ENCODE assay signal across 9 mouse cellular contexts in the genomic region with DNA sequence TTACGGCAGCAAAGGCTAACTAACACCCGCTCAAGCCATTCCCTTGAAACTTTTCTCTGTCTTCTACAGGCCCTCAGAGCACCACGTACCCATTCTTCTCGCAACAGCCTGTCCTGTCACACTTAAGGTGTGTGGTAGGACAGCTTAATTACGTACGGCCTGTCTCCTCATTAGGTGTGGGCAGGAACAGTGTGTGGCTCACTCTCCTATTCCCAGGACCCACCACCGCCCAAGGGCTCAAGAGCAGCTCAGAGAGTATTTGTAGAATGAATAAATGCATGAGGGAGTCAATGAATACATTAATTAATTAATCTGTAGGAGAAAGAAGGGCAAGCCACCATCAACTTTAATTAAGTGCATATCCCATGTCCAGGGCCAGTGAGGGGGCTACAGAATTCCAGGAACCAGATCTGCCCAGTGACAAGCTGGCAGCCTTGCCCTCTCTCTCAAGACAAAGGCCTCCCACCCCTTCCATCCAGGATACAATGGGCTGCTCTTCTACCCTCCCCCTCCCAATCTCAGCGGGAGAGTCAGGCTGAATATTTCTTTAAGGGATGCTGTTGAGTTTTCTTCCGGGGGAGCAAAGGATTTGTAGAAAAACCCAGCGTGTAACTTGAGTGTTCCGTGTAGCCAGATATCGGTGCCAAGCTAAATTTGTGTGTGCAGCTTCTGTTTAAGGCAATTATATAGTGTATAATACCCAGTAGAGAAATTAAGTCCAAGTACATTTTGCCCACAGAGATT.
A peak's percentile ranks its signal among the peaks of the same experiment; 100 is the strongest.
DNase-seq lines count a peak whose midpoint lies in the region; ATAC-seq lines count a peak whose summit lies in the region.
"Had no signal": no experiment of that assay in that cellular context is flagged by ENCODE, and none has a peak within 500 bp of the region (broad histone marks: within the 10 kb centered on the region; RNA-seq: fewer than 3 reads in every experiment).

No protein-coding gene starts in this region.

- H3K36me3 ChIP-seq in hindbrain, embryonic 13.5 days, result no peaks in the 10 kb centered on the region

- peak overlapping the region; percentile 70; the same call in 1 of the 2 replicates for H3K27ac ChIP-seq in hindbrain, embryonic 13.5 days

- peaks cover 32% of the 10 kb centered on the region for H3K27me3 ChIP-seq in hindbrain, embryonic 13.5 days

- H3K4me1 ChIP-seq in hindbrain, embryonic 13.5 days (replicated peaks), result peaks cover 44% of the 10 kb centered on the region

- peak; percentile 22 for DNase-seq in cerebellum, adult 8-10 months
- DNase-seq in cerebellum, postnatal 10 days, result no peak
- peak; percentile 80 for DNase-seq in embryo, embryonic 10.5 days (ENCODE audit: low spot score)
- DNase-seq in neural tube, embryonic 10.5 days (ENCODE audit: extremely low spot score, low spot score), result peak; percentile 62
- no peak for DNase-seq in natural killer cell, adult 2 months (ENCODE audit: low spot score in 2 of 2)
- no peak for DNase-seq in B cell, adult 2 months
- no peak for DNase-seq in thymus, postnatal 10 days (ENCODE audit: low spot score in 2 of 2)
- DNase-seq: layer of hippocampus, postnatal 36 days had no signal

- no peaks in the 10 kb centered on the region for H3K9me3 ChIP-seq in hindbrain, embryonic 13.5 days

- no peak overlapping the region for H3K9ac ChIP-seq in hindbrain, embryonic 13.5 days

- no peak overlapping the region for H3K4me3 ChIP-seq in hindbrain, embryonic 13.5 days

- ATAC-seq in hindbrain, embryonic 13.5 days (ENCODE audit: low FRiP score), result peak; percentile 74

- WGBS in hindbrain, embryonic 13.5 days, result 22% methylated on average over 12 of the region's 12 CpGs

- peak overlapping the region; percentile 52 for H3K4me2 ChIP-seq in hindbrain, embryonic 13.5 days

Comparison
In these comparisons a context has a peak if more than half of its experiments do, and no peak if none do; other contexts are left out.
1. DNase-seq: peak in cerebellum, adult 8-10 months (single experiment), embryo, embryonic 10.5 days (single experiment) and neural tube, embryonic 10.5 days (single experiment); none in cerebellum, postnatal 10 days (0 of 2), natural killer cell, adult 2 months (0 of 2), B cell, adult 2 months (0 of 2) and thymus, postnatal 10 days (0 of 2).